Mouse (Mus musculus): ENCODE data around the gene Gsg1l. TPM values are rescaled to one million over a fixed set of nuclear protein-coding genes. Genes with fewer than 3 reads are reported as not detected.

Gene Gsg1l
- total RNA-seq, 2 experiments from 2014 or later = 0.34 to 0.47 TPM

GRCm38 (mm10) chr7:126032776-126033209 lies 49.4 kb downstream of the Gsg1l start:
- DNase-seq (ENCODE audit: low spot score in 2 of 2) = no peak

GRCm38 (mm10) chr7:126032365-126032755 lies 49.9 kb downstream of the Gsg1l start:
- DNase-seq (ENCODE audit: low spot score in 2 of 2) = no peak

- no peak for DNase-seq (ENCODE audit: low spot score in 2 of 2)
These were observed 50.4 kb downstream of the Gsg1l start for GRCm38 (mm10) chr7:126031598-126032364.

GRCm38 (mm10) chr7:126027410-126027809 lies 54.8 kb downstream of the Gsg1l start:
- no peak for DNase-seq (ENCODE audit: low spot score in 2 of 2)

GRCm38 (mm10) chr7:126026600-126026999 lies 55.6 kb downstream of the Gsg1l start:
- DNase-seq (ENCODE audit: low spot score in 2 of 2) = no peak

GRCm38 (mm10) chr7:126019966-126020365 lies 62.2 kb downstream of the Gsg1l start:
- DNase-seq (ENCODE audit: low spot score in 2 of 2) = no peak

GRCm38 (mm10) chr7:126019321-126019720 lies 62.9 kb downstream of the Gsg1l start:
- no peak for DNase-seq (ENCODE audit: low spot score in 2 of 2)

- no peak for DNase-seq (ENCODE audit: low spot score in 2 of 2)
These were observed 64.8 kb downstream of the Gsg1l start for GRCm38 (mm10) chr7:126017455-126017854.

GRCm38 (mm10) chr7:126012325-126013021 lies 69.7 kb downstream of the Gsg1l start:
- DNase-seq (ENCODE audit: low spot score in 2 of 2) = no peak

- DNase-seq (ENCODE audit: low spot score in 2 of 2) = no peak
These were observed 73.4 kb downstream of the Gsg1l start for GRCm38 (mm10) chr7:126008789-126009148.

- no peak for DNase-seq (ENCODE audit: low spot score in 2 of 2)
These were observed 73.9 kb downstream of the Gsg1l start for GRCm38 (mm10) chr7:126008139-126008788.

GRCm38 (mm10) chr7:126007132-126007910 lies 74.9 kb downstream of the Gsg1l start:
- DNase-seq (ENCODE audit: low spot score in 2 of 2) = no peak

GRCm38 (mm10) chr7:126005274-126005673 lies 76.9 kb downstream of the Gsg1l start:
- no peak for DNase-seq (ENCODE audit: low spot score in 2 of 2)

- no peak for DNase-seq (ENCODE audit: low spot score in 2 of 2)
These were observed 80.5 kb downstream of the Gsg1l start for GRCm38 (mm10) chr7:126001683-126002082.

GRCm38 (mm10) chr7:125999921-126000320 lies 82.3 kb downstream of the Gsg1l start:
- no peak for DNase-seq (ENCODE audit: low spot score in 2 of 2)

- no peak for DNase-seq (ENCODE audit: low spot score in 2 of 2)
These were observed 86.1 kb downstream of the Gsg1l start for GRCm38 (mm10) chr7:125996151-125996550.

GRCm38 (mm10) chr7:125992356-125992891 lies 89.8 kb downstream of the Gsg1l start:
- DNase-seq (ENCODE audit: low spot score in 2 of 2) = no peak

- DNase-seq (ENCODE audit: low spot score in 2 of 2) = no peak
These were observed 90.4 kb downstream of the Gsg1l start for GRCm38 (mm10) chr7:125991846-125992245.

- no peak for DNase-seq (ENCODE audit: low spot score in 2 of 2)
These were observed 92.2 kb downstream of the Gsg1l start for GRCm38 (mm10) chr7:125989969-125990368.

GRCm38 (mm10) chr7:125989489-125989888 lies 92.7 kb downstream of the Gsg1l start:
- DNase-seq (ENCODE audit: low spot score in 2 of 2) = no peak

- no peak for DNase-seq (ENCODE audit: low spot score in 2 of 2)
These were observed 93.9 kb downstream of the Gsg1l start for GRCm38 (mm10) chr7:125988326-125988725.
